In genomic region chr6:119499271-119499670, GRCm38 (mm10) we compare ENCODE assay signal across 8 mouse cellular contexts. TPM values are rescaled to one million over a fixed set of nuclear protein-coding genes. Genes with fewer than 3 reads are reported as not detected.
A peak's percentile ranks its signal among the peaks of the same experiment; 100 is the strongest.
DNase-seq lines count a peak whose midpoint lies in the region; ATAC-seq and TF ChIP-seq lines count a peak whose summit lies in the region.

No protein-coding gene starts in this region.

- WGBS in liver, embryonic 12.5 days (ENCODE audit: insufficient replicate concordance) = 27% methylated on average over 5 of the region's 5 CpGs
- WGBS in heart, postnatal 0 days = 37% methylated on average over 5 of the region's 5 CpGs
- WGBS in lung, embryonic 15.5 days = 11% methylated on average over 5 of the region's 5 CpGs
- WGBS in liver, embryonic 11.5 days = 27% methylated on average over 5 of the region's 5 CpGs

- no peak overlapping the region for H3K4me2 ChIP-seq in liver, embryonic 12.5 days
- no peak overlapping the region for H3K4me2 ChIP-seq in heart, postnatal 0 days (ENCODE audit: low read depth, low read length)
- H3K4me2 ChIP-seq in lung, embryonic 15.5 days = no peak overlapping the region
- no peak overlapping the region for H3K4me2 ChIP-seq in liver, embryonic 11.5 days

- no peaks in the 10 kb centered on the region for H3K36me3 ChIP-seq in liver, embryonic 12.5 days
- H3K36me3 ChIP-seq in heart, postnatal 0 days (replicated peaks; ENCODE audit: control insufficient read depth, insufficient read depth, low read length) = no peaks in the 10 kb centered on the region
- H3K36me3 ChIP-seq in lung, embryonic 15.5 days = no peaks in the 10 kb centered on the region
- H3K36me3 ChIP-seq in liver, embryonic 11.5 days (ENCODE audit: control insufficient read depth, insufficient read depth, low read length) = no peaks in the 10 kb centered on the region

- H3K4me3 ChIP-seq in liver, embryonic 12.5 days = no peak overlapping the region
- no peak overlapping the region for H3K4me3 ChIP-seq in heart, postnatal 0 days (ENCODE audit: low read depth, low read length)
- no peak overlapping the region for H3K4me3 ChIP-seq in lung, embryonic 15.5 days
- no peak overlapping the region for H3K4me3 ChIP-seq in liver, embryonic 11.5 days (ENCODE audit: low read depth, low read length)

- H3K9ac ChIP-seq in liver, embryonic 12.5 days = no peak overlapping the region
- H3K9ac ChIP-seq in heart, postnatal 0 days (replicated peaks; ENCODE audit: low read depth, low read length) = no peak overlapping the region
- H3K9ac ChIP-seq in lung, embryonic 15.5 days = no peak overlapping the region
- no peak overlapping the region for H3K9ac ChIP-seq in liver, embryonic 11.5 days (ENCODE audit: low read depth, low read length)

- DNase-seq in liver = peak; percentile 33
- peak; percentile 76 for DNase-seq in ZHBTc4 (ENCODE audit: low read depth, low spot score)
- DNase-seq in heart, postnatal 0 days (ENCODE audit: low spot score) = no peak
- DNase-seq in thymus, postnatal 4 days = peak; percentile 78
- no peak for DNase-seq in spleen, postnatal 4 days (ENCODE audit: low spot score in 2 of 2)
- no peak for DNase-seq in liver, embryonic 11.5 days (ENCODE audit: low spot score)

- H3K27me3 ChIP-seq in liver, embryonic 12.5 days (replicated peaks) = no peaks in the 10 kb centered on the region; the same call in 1 of the 2 replicates
- no peaks in the 10 kb centered on the region for H3K27me3 ChIP-seq in heart, postnatal 0 days (ENCODE audit: control insufficient read depth, insufficient read depth, low read length)
- H3K27me3 ChIP-seq in lung, embryonic 15.5 days = no peaks in the 10 kb centered on the region
- no peaks in the 10 kb centered on the region for H3K27me3 ChIP-seq in liver, embryonic 11.5 days (replicated peaks; ENCODE audit: control insufficient read depth, insufficient read depth, low read length)

- ATAC-seq in liver, embryonic 12.5 days = no peak
- peak; percentile 76 for ATAC-seq in heart, postnatal 0 days (ENCODE audit: insufficient read depth, low read depth)
- ATAC-seq in lung, embryonic 15.5 days (ENCODE audit: borderline replicate concordance, extremely low read depth, low FRiP score, low TSS enrichment) = peak; percentile 81
- no peak for ATAC-seq in liver, embryonic 11.5 days (replicated peaks; ENCODE audit: low FRiP score)

- H3K9me3 ChIP-seq in liver, embryonic 12.5 days (replicated peaks) = no peaks in the 10 kb centered on the region
- no peaks in the 10 kb centered on the region for H3K9me3 ChIP-seq in heart, postnatal 0 days (replicated peaks; ENCODE audit: control insufficient read depth, low read length)
- H3K9me3 ChIP-seq in lung, embryonic 15.5 days = no peaks in the 10 kb centered on the region
- no peaks in the 10 kb centered on the region for H3K9me3 ChIP-seq in liver, embryonic 11.5 days (ENCODE audit: control insufficient read depth, low read length)

- no peaks in the 10 kb centered on the region for H3K4me1 ChIP-seq in liver, embryonic 12.5 days
- H3K4me1 ChIP-seq in heart, postnatal 0 days (ENCODE audit: control insufficient read depth, insufficient read depth) = peaks cover 7% of the 10 kb centered on the region; the same call in 1 of the 2 replicates
- H3K4me1 ChIP-seq in lung, embryonic 15.5 days = peaks cover 13% of the 10 kb centered on the region
- 0 out of 2 replicates have a peak, but pooled peaks cover 3% of the 10 kb centered on the region for H3K4me1 ChIP-seq in liver, embryonic 11.5 days (replicated peaks; ENCODE audit: control insufficient read depth, insufficient read depth, low read length)

- no peak overlapping the region for H3K27ac ChIP-seq in liver, embryonic 12.5 days
- H3K27ac ChIP-seq in heart, postnatal 0 days (ENCODE audit: low read depth) = no peak overlapping the region
- no peak overlapping the region for H3K27ac ChIP-seq in lung, embryonic 15.5 days
- H3K27ac ChIP-seq in liver, embryonic 11.5 days (ENCODE audit: low read depth, low read length) = no peak overlapping the region

- no peak for TF ChIP-seq EP300 in heart, postnatal 0 days (IDR thresholded peaks at IDR 0.05; ENCODE audit: low read depth)

- TF ChIP-seq CTCF in heart, postnatal 0 days (IDR thresholded peaks at IDR 0.05; ENCODE audit: low read depth) = no peak

RNA-seq across cellular contexts. Expression of gene Fbxl14, which starts 19.8 kb away (rescaled TPM):
- polyA plus RNA-seq in liver, embryonic 12.5 days (2016; fragmentation: Nextera tagmentation; extraction: Ambion mirVana) = 3.2 and 3.4 TPM in 2 replicates
- total RNA-seq in heart, postnatal 0 days (2014; rRNA removed; ENCODE audit: low replicate concordance) = 40.1 and 43.3 TPM in 2 replicates
- polyA plus RNA-seq in heart, postnatal 0 days (2015; fragmentation: Nextera tagmentation; extraction: Ambion mirVana) = 2.2 TPM in 2 replicates
- 4.5 and 4.6 TPM in 2 replicates for polyA plus RNA-seq in lung, embryonic 15.5 days (2015; fragmentation: Nextera tagmentation; extraction: Ambion mirVana)
- 6.7 and 6.9 TPM in 2 replicates for polyA plus RNA-seq in liver, embryonic 11.5 days (2014; fragmentation: Nextera tagmentation; extraction: Ambion mirVana)

RNA-seq across cellular contexts. Expression of gene Wnt5b, which starts 44.9 kb away (rescaled TPM):
- 1.1 and 1.5 TPM in 2 replicates for polyA plus RNA-seq in liver, embryonic 12.5 days (2016; fragmentation: Nextera tagmentation; extraction: Ambion mirVana)
- total RNA-seq in heart, postnatal 0 days (2014; rRNA removed; ENCODE audit: low replicate concordance) = 5.3 and 5.5 TPM in 2 replicates
- polyA plus RNA-seq in heart, postnatal 0 days (2015; fragmentation: Nextera tagmentation; extraction: Ambion mirVana) = 4.2 and 4.3 TPM in 2 replicates
- 7.7 and 8.2 TPM in 2 replicates for polyA plus RNA-seq in lung, embryonic 15.5 days (2015; fragmentation: Nextera tagmentation; extraction: Ambion mirVana)
- polyA plus RNA-seq in liver, embryonic 11.5 days (2014; fragmentation: Nextera tagmentation; extraction: Ambion mirVana) = 3.2 and 3.3 TPM in 2 replicates

Comparison
In these comparisons a context has a peak if more than half of its experiments do, and no peak if none do; other contexts are left out.
1. DNase-seq: peak in liver (single experiment), ZHBTc4 (single experiment) and thymus, postnatal 4 days (single experiment); none in heart, postnatal 0 days (single experiment), spleen, postnatal 4 days (0 of 2) and liver, embryonic 11.5 days (single experiment).
2. ATAC-seq: peak in heart, postnatal 0 days (single experiment) and lung, embryonic 15.5 days (single experiment); none in liver, embryonic 12.5 days (single experiment) and liver, embryonic 11.5 days (single experiment).